Mouse (Mus musculus): Measurements from ENCODE around the gene Npnt.

GRCm38 (mm10) chr3:132942778-132943177, 7.3 kb downstream of the Npnt start:
- TF ChIP-seq POLR2A (IDR thresholded peaks at IDR 0.05; ENCODE audit: insufficient read length, low read depth) (no peak), POLR2AphosphoS2 (IDR thresholded peaks at IDR 0.05; ENCODE audit: insufficient read length, low read depth) (no peak), CEBPB (IDR thresholded peaks at IDR 0.05; ENCODE audit: insufficient read depth, poor library complexity, severe bottlenecking) (no peak), TCF12 (IDR thresholded peaks at IDR 0.05; ENCODE audit: insufficient read depth, poor library complexity, severe bottlenecking) (no peak), MYOG (IDR thresholded peaks at IDR 0.05; ENCODE audit: control insufficient read depth in 1 of 3, insufficient read depth in 1 of 3, insufficient read length in 2 of 3, low read depth in 2 of 3) (no peak), E2F4 (IDR thresholded peaks at IDR 0.05; ENCODE audit: insufficient read depth) (no peak), MAX (IDR thresholded peaks at IDR 0.05; ENCODE audit: low read depth) (no peak), USF1 (IDR thresholded peaks at IDR 0.05; ENCODE audit: low read depth) (no peak)
